Mouse (Mus musculus) lung, adult 2 months (tissue): ENCODE results near the gene Myh4.

Source experiments
- CTCF ChIP-seq: fragments of 200-500 bp; IDR thresholded peaks from 2 replicates; pipeline ENCODE4 v1.5.1; 2011; ENCODE audit warnings: mild to moderate bottlenecking, low read length, control low read depth; ENCODE audit not compliant: insufficient read depth
- POLR2A ChIP-seq: fragments of 200-500 bp; IDR thresholded peaks from 2 replicates; pipeline ENCODE4 v1.6.1; 2011; ENCODE audit warnings: low read depth, mild to moderate bottlenecking, control low read depth, low read length, borderline replicate concordance; ENCODE audit errors: extremely low read depth

- TF ChIP-seq POLR2A (no peak), CTCF (no peak)
These were observed 8.7 kb upstream of the Myh4 start for GRCm38 (mm10) chr11:67229166-67229565.
